Mouse (Mus musculus) lung, adult 2 months (tissue): ENCODE data around the gene Lrtm2.

Experiments used
- CTCF ChIP-seq: fragments of 200-500 bp; IDR thresholded peaks from 2 replicates; pipeline ENCODE4 v1.5.1; 2011; ENCODE audit warnings: mild to moderate bottlenecking, low read length, control low read depth; ENCODE audit not compliant: insufficient read depth
- POLR2A ChIP-seq: fragments of 200-500 bp; IDR thresholded peaks from 2 replicates; pipeline ENCODE4 v1.6.1; 2011; ENCODE audit warnings: low read depth, mild to moderate bottlenecking, control low read depth, low read length, borderline replicate concordance; ENCODE audit errors: extremely low read depth

GRCm38 (mm10) chr6:119337287-119337686, 6.7 kb upstream of the Lrtm2 start:
- TF ChIP-seq CTCF (no peak), POLR2A (no peak)
